Mouse (Mus musculus) left cerebral cortex, postnatal 4 days (tissue): ENCODE results near the gene Ltbp1. TPM values are rescaled to one million over a fixed set of nuclear protein-coding genes. Genes with fewer than 3 reads are reported as not detected.

Experiments used
- DNase-seq: peaks from one replicate; pipeline ENCODE4 v3.0.0-alpha.2; 2022
- intact Hi-C: fragments of 180-260 bp; cut with DNase I; formaldehyde crosslinking; loops from one replicate; pipeline ENCODE4 v1.15.1; 2025
- total RNA-seq, 2 experiments: library from RNA; stranded (reverse); gene quantifications; 2 replicates each; pipeline ENCODE4 v1.2.3; 2021

Gene Ltbp1
- total RNA-seq, result 1 to 10 TPM; 3.1 to 3.3 TPM

DNA sequence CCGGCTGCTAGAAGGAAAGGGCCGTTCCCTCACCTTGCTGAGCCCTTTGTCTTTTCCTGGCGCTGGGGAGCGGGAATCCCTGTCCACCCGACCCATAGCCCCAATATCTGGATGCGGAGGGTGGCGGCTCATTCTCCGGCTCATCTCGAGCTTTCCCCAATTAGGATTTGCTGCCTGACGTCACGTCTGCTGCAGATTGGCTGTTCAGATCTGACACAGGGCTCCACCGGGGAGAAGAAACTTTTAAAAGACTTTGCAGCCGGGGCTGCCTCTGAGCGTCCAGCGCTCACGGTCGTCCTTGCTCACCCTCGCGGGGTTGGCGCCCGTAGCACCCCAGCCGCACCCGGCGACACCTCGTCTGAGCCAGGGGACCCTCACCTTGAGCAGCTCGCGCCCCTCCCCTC is at the start of gene Ltbp1:
Gene Ltbp1 (plus strand): TSS at position 288 of the 404 bp plus-strand sequence.
- DNase-seq, result peak; percentile 48
- intact Hi-C loops, result loop anchor here (2.0 to 5.0 kb wide), 2 partner anchors 194 to 532 kb away; no protein-coding TSS in a partner anchor

- intact Hi-C loops, result no loop called here
- peak; percentile 19 for DNase-seq
Measured at GRCm38 (mm10) chr17:74959481-74960245, 45.7 kb upstream of the Ltbp1 start.

DNA sequence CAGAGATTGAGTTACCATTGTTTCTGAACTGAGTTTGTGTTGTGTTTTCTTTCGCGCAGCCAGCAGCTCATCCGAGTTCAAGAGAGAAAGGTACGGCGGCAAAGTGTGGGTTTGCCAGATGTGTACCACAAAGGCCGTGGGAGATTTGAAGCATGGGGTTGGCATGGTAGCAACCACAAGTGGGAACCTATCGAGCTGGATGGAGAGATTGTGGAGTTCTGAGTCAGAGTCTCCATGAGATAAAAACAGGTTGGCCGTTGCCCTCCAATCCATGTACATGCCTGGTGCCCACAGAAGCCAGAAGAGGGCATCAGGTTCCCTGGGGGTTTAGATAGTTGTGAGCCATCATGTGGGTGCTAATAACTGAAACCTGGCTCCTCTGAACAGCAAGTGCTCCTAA is 42.1 kb upstream of the Ltbp1 start:
- intact Hi-C loops, result no loop called here
- no peak for DNase-seq

GRCm38 (mm10) chr17:74963861-74964260 is 41.5 kb upstream of the Ltbp1 start:
- DNase-seq, result no peak
- intact Hi-C loops, result no loop called here

GRCm38 (mm10) chr17:74967298-74967848 is 38.0 kb upstream of the Ltbp1 start:
- intact Hi-C loops, result no loop called here
- no peak for DNase-seq

- intact Hi-C loops, result no loop called here
- peak; percentile 11 for DNase-seq
Measured at GRCm38 (mm10) chr17:74968152-74968712, 37.1 kb upstream of the Ltbp1 start.

DNA sequence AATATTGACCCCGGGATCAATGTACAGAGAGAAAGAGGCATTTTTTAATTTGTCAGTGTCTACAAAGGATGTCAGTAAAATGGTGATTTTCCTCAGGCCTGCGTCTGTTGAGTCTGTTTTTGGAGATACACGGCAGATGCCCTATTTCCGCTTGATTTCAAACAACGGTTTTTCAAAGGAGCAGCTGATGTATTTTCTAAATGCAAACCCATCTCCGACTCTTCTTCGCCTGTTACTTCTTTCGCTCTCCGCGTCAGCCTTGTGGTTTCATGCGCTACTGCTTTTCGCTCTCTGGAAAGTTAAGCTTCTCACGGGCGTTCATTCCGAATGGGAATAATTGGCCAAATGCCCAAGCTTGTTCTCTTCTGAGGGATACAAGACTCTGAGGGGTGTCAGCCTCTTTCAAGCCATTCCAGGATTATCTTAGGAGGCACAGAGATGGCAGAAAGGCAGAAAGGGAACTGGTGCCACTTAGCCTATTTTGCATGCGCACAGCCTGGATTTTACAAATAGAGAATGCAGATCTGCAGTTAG is 36.6 kb upstream of the Ltbp1 start:
- intact Hi-C loops, result no loop called here
- DNase-seq, result peak; percentile 40

DNA sequence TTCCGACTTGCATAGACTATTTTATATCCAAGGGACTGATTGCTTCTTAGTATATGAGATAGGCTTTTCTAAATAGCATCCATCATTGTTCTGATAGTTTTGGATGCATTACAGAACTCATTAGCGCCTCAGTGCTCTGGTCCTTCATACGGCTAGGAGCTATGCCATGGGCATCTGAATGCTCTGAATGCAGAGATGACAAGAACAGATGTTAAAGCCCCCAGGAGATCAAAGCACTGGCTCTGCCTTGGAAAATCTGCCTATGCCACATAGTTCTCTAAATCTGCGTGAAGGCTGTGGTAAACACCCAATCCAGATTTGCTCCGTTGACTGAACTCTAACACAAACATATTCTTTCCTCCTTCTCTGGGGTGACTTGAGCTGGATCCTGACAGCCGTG is 30.2 kb upstream of the Ltbp1 start:
- intact Hi-C loops, result no loop called here
- DNase-seq, result no peak

DNA sequence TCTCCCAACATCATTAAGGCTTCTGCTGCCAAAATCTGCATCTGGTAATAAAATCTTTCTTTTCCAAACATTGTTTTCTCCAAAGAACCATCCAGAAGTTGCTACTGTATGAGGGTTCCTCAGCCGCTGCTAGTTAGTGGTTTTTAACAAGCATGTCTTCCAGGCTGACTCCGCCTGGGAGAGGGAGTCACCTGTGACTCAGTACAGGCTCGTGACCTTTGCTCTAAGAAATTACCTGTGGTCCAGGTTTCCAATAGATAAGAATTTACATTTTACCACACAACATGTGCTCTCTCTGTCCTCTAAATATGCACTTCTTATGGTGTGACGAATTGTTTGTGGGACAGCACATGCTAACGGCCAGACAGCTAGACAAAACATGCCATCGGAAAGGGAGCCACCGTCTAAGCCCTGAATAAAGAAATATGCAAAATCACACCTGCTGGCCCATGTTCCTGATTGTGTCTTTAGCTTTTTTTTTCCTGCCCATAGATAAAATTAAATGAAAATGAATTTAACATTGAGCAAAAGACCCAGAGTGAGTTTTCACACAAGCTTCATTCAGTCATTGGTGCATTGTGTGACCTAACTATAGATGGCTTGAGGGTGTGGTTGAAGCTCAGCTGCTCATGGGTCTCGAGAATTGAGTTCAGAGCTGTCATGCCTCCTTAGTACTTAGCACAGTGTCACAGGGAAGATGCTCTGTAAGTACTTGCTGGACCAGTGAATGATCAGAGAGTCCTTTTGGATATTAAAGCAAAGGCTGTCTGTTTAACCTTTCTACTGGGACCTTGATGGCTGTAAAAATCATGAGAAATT is 29.0 kb upstream of the Ltbp1 start:
- intact Hi-C loops, result no loop called here
- DNase-seq, result no peak

- no peak for DNase-seq
- intact Hi-C loops, result no loop called here
Measured at GRCm38 (mm10) chr17:74979767-74980166, 25.6 kb upstream of the Ltbp1 start.

DNA sequence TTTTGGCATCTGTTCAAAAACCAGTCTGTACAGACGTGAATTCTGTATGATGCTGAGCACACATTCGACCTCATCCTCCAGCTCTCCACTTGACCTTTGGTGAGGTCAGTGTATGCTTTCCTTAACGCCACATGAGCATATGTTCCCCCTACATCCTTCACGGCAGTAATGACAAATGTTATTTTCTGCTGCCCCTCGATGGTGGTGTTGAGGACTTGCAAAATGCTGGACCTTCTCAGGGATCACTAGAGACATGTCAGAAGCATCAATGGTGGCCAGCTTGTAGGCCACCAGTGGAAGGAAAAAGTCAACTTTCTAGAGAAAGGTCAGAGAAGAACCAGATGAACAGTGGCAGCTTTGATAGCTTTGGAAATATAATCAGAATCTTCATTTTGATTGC is 23.7 kb upstream of the Ltbp1 start:
- intact Hi-C loops, result no loop called here
- DNase-seq, result no peak

DNA sequence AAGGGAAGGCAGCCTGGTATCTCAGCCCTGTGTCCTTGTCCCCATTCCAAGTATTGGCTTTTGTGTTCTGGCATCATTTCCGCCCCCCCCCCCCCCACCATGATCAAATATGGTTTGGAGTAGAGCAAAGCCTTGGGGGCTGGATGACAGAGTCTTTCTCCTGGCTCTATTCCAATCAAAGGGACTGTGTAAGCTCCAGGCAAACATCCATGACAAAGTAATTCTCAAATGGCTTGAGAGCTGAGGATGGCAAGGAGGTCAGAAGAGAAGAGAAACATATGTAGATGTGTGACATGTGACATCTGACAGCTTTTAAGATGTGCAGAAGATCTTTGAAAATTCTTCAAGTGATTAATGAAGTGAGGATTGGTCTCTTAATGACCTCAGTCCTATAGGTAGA is 22.5 kb upstream of the Ltbp1 start:
- no peak for DNase-seq
- intact Hi-C loops, result no loop called here

- no peak for DNase-seq
- intact Hi-C loops, result no loop called here
Measured at GRCm38 (mm10) chr17:74984071-74984470, 21.3 kb upstream of the Ltbp1 start.

- no peak for DNase-seq
- intact Hi-C loops, result no loop called here
Measured at GRCm38 (mm10) chr17:74984681-74985080, 20.7 kb upstream of the Ltbp1 start.

GRCm38 (mm10) chr17:74987067-74987466 is 18.3 kb upstream of the Ltbp1 start:
- no peak for DNase-seq
- intact Hi-C loops, result no loop called here

DNA sequence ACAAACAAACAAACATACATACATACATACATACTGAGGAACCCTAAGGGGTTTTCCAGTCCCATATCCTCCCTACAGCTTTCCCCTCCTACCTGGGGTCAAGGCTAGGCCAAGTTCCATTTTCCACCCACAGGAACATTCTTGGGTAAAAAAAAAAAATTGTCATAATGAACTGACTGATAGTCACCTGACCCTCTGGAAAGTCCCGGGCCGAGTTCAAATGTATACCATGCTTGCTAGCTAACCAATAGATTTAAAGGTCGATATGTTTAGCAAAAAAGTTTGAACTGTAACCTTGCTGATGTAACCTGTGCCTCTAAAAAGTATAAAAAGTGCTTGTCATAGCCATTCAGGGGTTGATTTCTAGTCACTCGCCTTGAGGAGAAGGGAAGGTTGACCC is 15.7 kb upstream of the Ltbp1 start:
- intact Hi-C loops, result no loop called here
- DNase-seq, result no peak

DNA sequence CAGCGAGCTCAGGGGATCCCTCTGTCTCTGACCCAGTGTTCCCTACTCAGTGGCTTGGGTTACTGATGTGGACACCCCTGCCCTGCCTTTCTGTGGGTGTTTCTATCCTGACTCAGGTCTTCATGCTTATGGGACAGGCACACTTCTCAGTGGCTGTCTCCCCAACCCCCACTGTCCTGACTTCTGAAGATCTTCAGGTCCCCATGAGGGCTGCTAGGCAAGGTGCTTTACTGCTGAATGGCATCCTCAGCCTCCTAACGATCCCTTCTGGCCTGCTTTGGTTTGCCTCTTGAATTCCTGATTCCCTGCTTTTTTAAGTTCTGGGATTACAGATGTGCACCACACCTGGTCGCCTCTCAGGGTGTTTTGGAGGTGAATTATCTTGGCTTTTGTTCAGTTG is 14.8 kb upstream of the Ltbp1 start:
- intact Hi-C loops, result no loop called here
- DNase-seq, result no peak

DNA sequence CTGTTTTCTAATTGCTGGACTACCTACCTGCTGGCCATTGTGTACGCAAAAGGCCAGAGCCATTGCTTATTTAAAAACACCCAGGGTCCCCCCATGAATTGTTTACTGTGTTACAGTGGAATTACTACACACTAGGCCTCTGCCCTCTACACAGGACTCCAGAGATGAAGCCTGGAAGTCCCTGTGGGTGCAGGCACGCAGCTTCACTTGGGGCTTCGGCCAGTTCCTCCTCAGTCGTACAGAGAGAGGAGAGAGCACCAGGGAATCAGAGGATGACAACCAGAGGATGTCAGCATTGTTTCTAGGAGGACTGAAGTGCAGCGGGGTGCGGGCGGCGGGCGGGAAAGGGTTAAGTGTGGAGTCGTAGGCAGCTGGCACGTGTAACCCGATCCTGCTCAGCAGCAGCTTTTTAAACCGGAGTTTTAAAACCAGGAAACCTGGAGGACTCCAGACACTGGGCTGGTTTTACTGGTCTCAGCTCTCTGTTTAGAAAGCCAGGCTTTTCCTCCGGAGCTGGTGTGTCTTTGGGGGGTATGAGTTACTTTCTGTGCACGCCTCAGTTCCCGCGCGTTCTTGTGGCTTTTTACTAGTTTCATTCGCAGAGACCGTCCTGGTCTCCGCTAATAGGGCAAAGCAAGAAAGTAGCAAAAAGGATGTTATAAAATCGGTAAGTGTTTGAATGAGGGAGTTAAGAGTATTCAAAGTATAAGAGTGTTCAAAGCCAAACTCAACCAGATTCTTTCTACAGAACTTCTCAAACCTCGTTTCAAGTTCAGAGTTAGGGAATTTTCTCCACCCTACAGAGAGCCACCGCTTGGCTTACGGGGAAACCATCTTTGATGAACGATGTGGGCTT is 11.4 kb upstream of the Ltbp1 start:
- DNase-seq, result peak; percentile 38
- intact Hi-C loops, result no loop called here

DNA sequence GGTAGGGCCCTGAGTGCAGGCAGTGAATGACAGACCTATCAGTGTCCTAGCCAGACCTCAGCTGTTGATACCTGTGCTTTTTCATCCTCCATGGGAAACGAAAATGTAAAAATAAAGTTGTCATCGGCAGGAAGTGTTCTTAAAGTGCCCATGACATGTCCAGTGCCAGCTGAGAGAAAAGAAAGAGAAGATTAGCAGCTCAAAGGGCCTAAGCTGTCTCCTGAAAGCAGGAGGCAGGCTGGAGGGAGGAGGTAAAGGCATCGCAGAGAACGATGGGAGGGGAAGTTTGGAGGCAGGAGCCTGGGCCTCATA is 10.8 kb upstream of the Ltbp1 start:
- intact Hi-C loops, result no loop called here

DNA sequence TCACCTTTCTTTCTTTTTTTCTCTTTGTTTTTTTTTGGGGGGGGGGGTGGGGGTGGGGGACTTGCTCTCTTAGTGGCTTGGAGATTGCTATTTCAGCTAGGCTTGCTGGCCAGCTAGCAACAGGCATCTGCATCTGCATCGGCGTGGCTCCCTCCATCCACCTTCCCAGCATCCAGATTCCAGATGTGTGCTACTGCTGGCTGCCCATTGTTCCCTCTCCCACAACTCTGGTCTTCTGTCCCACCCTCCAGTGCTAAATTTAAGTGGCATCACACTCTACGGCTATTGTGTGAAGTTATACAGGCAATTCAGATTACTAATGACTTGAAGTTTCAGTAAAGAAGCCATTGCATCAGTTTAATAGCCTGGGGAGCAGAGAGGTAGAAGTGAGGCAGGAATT is 10.1 kb upstream of the Ltbp1 start:
- intact Hi-C loops, result no loop called here
- DNase-seq, result no peak

More for the DNA sequence above, 10.8 kb upstream of the Ltbp1 start:
- DNase-seq, result no peak
